Mouse (Mus musculus) gonadal fat pad, adult 2 months (tissue): Measurements from ENCODE around the gene Sult6b2. TPM values are rescaled to one million over a fixed set of nuclear protein-coding genes. Genes with fewer than 3 reads are reported as not detected.
A peak's percentile ranks its signal among the peaks of the same experiment; 100 is the strongest.

ENCODE experiments used
- DNase-seq: peaks from one replicate; pipeline ENCODE4 v3.0.0-alpha.2; 2012; ENCODE audit warnings: low read depth
- polyA plus RNA-seq: library from polyadenylated mRNA; depleted of rRNA; stranded (reverse); fragments of >200 nt; gene quantifications from 2 replicates; pipeline ENCODE4 v1.2.3, GENCODE M21; 2012; rRNA removed

Sult6b2 gene
- polyA plus RNA-seq: not detected in 2 replicates

GRCm38 (mm10) chr6:142804402-142804801, at the start of gene Sult6b2:
TSS of gene Sult6b2 (minus strand) at chr6:142804502.
- no peak for DNase-seq

- DNase-seq: no peak
Observed at GRCm38 (mm10) chr6:142852419-142853377, 48.4 kb upstream of the Sult6b2 start.

GRCm38 (mm10) chr6:142850436-142850835, 46.1 kb upstream of the Sult6b2 start:
- DNase-seq: no peak

- no peak for DNase-seq
Observed at GRCm38 (mm10) chr6:142849326-142849725, 45.0 kb upstream of the Sult6b2 start.

GRCm38 (mm10) chr6:142847914-142848674, 43.8 kb upstream of the Sult6b2 start:
- DNase-seq: no peak

GRCm38 (mm10) chr6:142846855-142847254, 42.6 kb upstream of the Sult6b2 start:
- DNase-seq: no peak

GRCm38 (mm10) chr6:142845066-142845465, 40.8 kb upstream of the Sult6b2 start:
- DNase-seq: no peak

GRCm38 (mm10) chr6:142844061-142844460, 39.8 kb upstream of the Sult6b2 start:
- no peak for DNase-seq

GRCm38 (mm10) chr6:142838501-142838900, 34.2 kb upstream of the Sult6b2 start:
- DNase-seq: no peak

- no peak for DNase-seq
Observed at GRCm38 (mm10) chr6:142837326-142837725, 33.0 kb upstream of the Sult6b2 start.

GRCm38 (mm10) chr6:142835726-142836125, 31.4 kb upstream of the Sult6b2 start:
- no peak for DNase-seq

GRCm38 (mm10) chr6:142834911-142835310, 30.6 kb upstream of the Sult6b2 start:
- DNase-seq: no peak

- no peak for DNase-seq
Observed at GRCm38 (mm10) chr6:142831706-142832105, 27.4 kb upstream of the Sult6b2 start.

- no peak for DNase-seq
Observed at GRCm38 (mm10) chr6:142831243-142831642, 26.9 kb upstream of the Sult6b2 start.

GRCm38 (mm10) chr6:142830221-142830620, 25.9 kb upstream of the Sult6b2 start:
- no peak for DNase-seq

- no peak for DNase-seq
Observed at GRCm38 (mm10) chr6:142825449-142825848, 21.1 kb upstream of the Sult6b2 start.

GRCm38 (mm10) chr6:142823008-142823787, 18.9 kb upstream of the Sult6b2 start:
- DNase-seq: no peak

GRCm38 (mm10) chr6:142818306-142818705, 14.0 kb upstream of the Sult6b2 start:
- DNase-seq: no peak

GRCm38 (mm10) chr6:142815513-142815912, 11.2 kb upstream of the Sult6b2 start:
- DNase-seq: no peak

GRCm38 (mm10) chr6:142814495-142814921, 10.2 kb upstream of the Sult6b2 start:
- peak; percentile 6 for DNase-seq

- no peak for DNase-seq
Observed at GRCm38 (mm10) chr6:142814011-142814410, 9.7 kb upstream of the Sult6b2 start.

- no peak for DNase-seq
Observed at GRCm38 (mm10) chr6:142812969-142813368, 8.7 kb upstream of the Sult6b2 start.
